Mouse (Mus musculus) CH12.LX (cell line): ENCODE measurements around the gene Ppp1r14a.

ENCODE experiments used
- BHLHE40 ChIP-seq: IDR thresholded peaks from 2 replicates; pipeline ENCODE4 v1.6.1; 2011; ENCODE audit warnings: mild to moderate bottlenecking, low read depth, low read length, improper control_type of control experiment
- CTCF ChIP-seq, 2 experiments: IDR thresholded peaks in 1 of 2; conservative IDR thresholded peaks in 1 of 2; 2 replicates each; pipeline ENCODE4 v1.5.1; 2011 to 2012; ENCODE audit warnings: low read depth in 2 of 2, low read length in 2 of 2, improper control_type of control experiment in 1 of 2, inconsistent platforms in 1 of 2, mild to moderate bottlenecking in 1 of 2, moderate library complexity in 1 of 2
- EP300 ChIP-seq: IDR thresholded peaks from 2 replicates; pipeline ENCODE4 v1.6.1; 2011; ENCODE audit warnings: low read length, improper control_type of control experiment
- JUND ChIP-seq: conservative IDR thresholded peaks from 2 replicates; pipeline ENCODE4 v1.6.1; 2011; ENCODE audit warnings: low read depth, low read length, improper control_type of control experiment
- NELFE ChIP-seq: IDR thresholded peaks from 2 replicates; pipeline ENCODE4 v1.6.1; 2011; ENCODE audit warnings: low read depth, low read length, improper control_type of control experiment
- POLR2A ChIP-seq: IDR thresholded peaks from 2 replicates; pipeline ENCODE4 v1.6.1; 2011; ENCODE audit warnings: low read depth, mild to moderate bottlenecking, improper control_type of control experiment, low read length
- POLR2AphosphoS2 ChIP-seq: IDR thresholded peaks from 2 replicates; pipeline ENCODE4 v1.6.1; 2011; ENCODE audit warnings: low read depth, low read length, improper control_type of control experiment
- ZC3H11A ChIP-seq: IDR thresholded peaks from 2 replicates; pipeline ENCODE4 v1.6.1; 2012; ENCODE audit warnings: low read depth, mild to moderate bottlenecking, inconsistent platforms, low read length, improper control_type of control experiment
- ZNF384 ChIP-seq: IDR thresholded peaks from 2 replicates; pipeline ENCODE4 v1.6.1; 2012; ENCODE audit warnings: low read depth, low read length, improper control_type of control experiment, inconsistent platforms

DNA sequence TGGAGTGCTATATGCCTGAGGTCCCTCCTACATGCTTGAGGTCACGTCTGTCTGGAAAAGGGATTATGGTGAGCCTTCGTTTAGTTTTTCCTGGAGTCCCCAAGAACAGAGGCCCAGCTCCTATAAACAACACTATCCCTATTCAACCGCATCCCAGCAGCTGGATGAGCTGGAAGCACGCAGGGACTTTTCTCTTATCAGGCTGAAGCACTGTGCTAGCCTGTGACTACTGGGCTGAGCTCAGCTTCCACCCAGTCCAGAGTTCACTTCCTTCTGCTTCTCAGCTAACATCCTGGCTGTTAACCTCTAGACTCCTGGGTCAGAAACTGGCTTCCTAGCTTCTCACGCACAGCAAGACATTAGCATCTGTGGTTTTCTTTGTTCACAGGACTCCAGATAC, 35.3 kb upstream of the Ppp1r14a start:
- TF ChIP-seq EP300 (no peak), POLR2A (no peak), JUND (no peak), ZC3H11A (no peak), ZNF384 (no peak), CTCF (conservative IDR thresholded peaks at IDR 0.05 in 1 of 2, IDR thresholded peaks at IDR 0.05 in 1 of 2; ENCODE audit: low read depth in 2 of 2, low read length in 2 of 2) (no peak), NELFE (no peak), BHLHE40 (no peak), POLR2AphosphoS2 (no peak)
